Mouse (Mus musculus) liver, embryonic 14.5 days (tissue): ENCODE measurements around the gene Vmn1r233. TPM values are rescaled to one million over a fixed set of nuclear protein-coding genes. Genes with fewer than 3 reads are reported as not detected.
A peak's percentile ranks its signal among the peaks of the same experiment; 100 is the strongest.

Experiments used
- ATAC-seq: fragments of 200-750 bp; cut with Nextera tagmentation; 2 replicates; pipeline ENCODE4 v1.8.0; 2017; ENCODE audit warnings: moderate number of reproducible peaks, mild to moderate bottlenecking, moderate library complexity; ENCODE audit not compliant: insufficient read depth
- DNase-seq, 3 experiments: peaks; one replicate each; pipeline ENCODE4 v3.0.0-alpha.2; 2012 to 2013; ENCODE audit warnings: low read depth in 3 of 3, low spot score in 3 of 3
- H3K27ac ChIP-seq: fragments of 300-500 bp; sonication (generic); 2 replicates; pipeline ENCODE4 v1.5.1; 2014; ENCODE audit warnings: moderate library complexity, mild to moderate bottlenecking, control low read depth, inconsistent platforms
- H3K27me3 ChIP-seq: fragments of 300-500 bp; sonication (generic); 2 replicates; pipeline ENCODE4 v1.6.1; 2014; ENCODE audit warnings: mild to moderate bottlenecking, low read length, moderate library complexity; ENCODE audit not compliant: control insufficient read depth, insufficient read depth
- H3K36me3 ChIP-seq: fragments of 300-500 bp; sonication (generic); replicated peaks from 2 replicates; pipeline ENCODE4 v1.6.1; 2014; ENCODE audit warnings: low read depth; ENCODE audit not compliant: control insufficient read depth, insufficient read depth
- H3K4me1 ChIP-seq, 2 experiments: fragments of 200-500 bp in 1 of 2; fragments of 300-500 bp in 1 of 2; sonication (generic) in 1 of 2; replicated peaks; 2 replicates each; pipeline ENCODE4 v1.6.1; 2012 to 2014; ENCODE audit warnings: antibody characterized with exemption in 1 of 2, inconsistent platforms in 1 of 2, low read length in 1 of 2; ENCODE audit not compliant: control insufficient read depth in 2 of 2, insufficient read depth in 2 of 2
- H3K4me2 ChIP-seq: fragments of 300-500 bp; sonication (generic); 2 replicates; pipeline ENCODE4 v1.6.1; 2014; ENCODE audit warnings: low read depth, mild to moderate bottlenecking, control low read depth, moderate library complexity
- H3K4me3 ChIP-seq, 2 experiments: fragments of 200-500 bp in 1 of 2; fragments of 300-500 bp in 1 of 2; sonication (generic) in 1 of 2; 2 replicates each; pipeline ENCODE4 v1.5.1; 2012 to 2014; ENCODE audit warnings: low read depth in 2 of 2, low read length in 2 of 2, mild to moderate bottlenecking in 2 of 2, control low read depth in 1 of 2, inconsistent platforms in 1 of 2, moderate library complexity in 1 of 2; ENCODE audit not compliant: insufficient read depth in 1 of 2
- H3K9ac ChIP-seq: fragments of 300-500 bp; sonication (generic); replicated peaks from 2 replicates; pipeline ENCODE4 v1.6.1; 2014; ENCODE audit warnings: mild to moderate bottlenecking, control low read depth, moderate library complexity
- H3K9me3 ChIP-seq: fragments of 300-500 bp; sonication (generic); 2 replicates; pipeline ENCODE4 v1.6.1; 2016; ENCODE audit warnings: low read length, mixed read lengths; ENCODE audit not compliant: control insufficient read depth
- CTCF ChIP-seq: IDR thresholded peaks from 2 replicates; pipeline ENCODE4 v1.5.1; 2016; ENCODE audit warnings: antibody characterized with exemption, low read depth, control low read depth
- EP300 ChIP-seq: IDR thresholded peaks from 2 replicates; pipeline ENCODE4 v1.6.1; 2016; ENCODE audit warnings: antibody characterized with exemption, low read depth
- WGBS: fragments of 180-500 bp; shearing (Covaris S2); extraction: QIAGEN DNeasy Blood & Tissue Kit; methylation state at CpG from one replicate; pipeline ENCODE4 v1.1.7; 2014; ENCODE audit not compliant: insufficient replicate concordance; 5-methylcytosine and 5-hydroxymethylcytosine counted together
- polyA plus RNA-seq, 2 experiments: library from polyadenylated mRNA; depleted of rRNA in 1 of 2; stranded (reverse) in 1 of 2; unstranded in 1 of 2; fragments of >200 nt; fragmentation: Nextera tagmentation in 1 of 2; extraction: Ambion mirVana in 1 of 2; gene quantifications; 2 replicates each; pipeline versions ENCODE4 v1.2.1 to v1.2.3; 2012 to 2014

The Vmn1r233 gene
- polyA plus RNA-seq, 2 experiments = not detected

DNA sequence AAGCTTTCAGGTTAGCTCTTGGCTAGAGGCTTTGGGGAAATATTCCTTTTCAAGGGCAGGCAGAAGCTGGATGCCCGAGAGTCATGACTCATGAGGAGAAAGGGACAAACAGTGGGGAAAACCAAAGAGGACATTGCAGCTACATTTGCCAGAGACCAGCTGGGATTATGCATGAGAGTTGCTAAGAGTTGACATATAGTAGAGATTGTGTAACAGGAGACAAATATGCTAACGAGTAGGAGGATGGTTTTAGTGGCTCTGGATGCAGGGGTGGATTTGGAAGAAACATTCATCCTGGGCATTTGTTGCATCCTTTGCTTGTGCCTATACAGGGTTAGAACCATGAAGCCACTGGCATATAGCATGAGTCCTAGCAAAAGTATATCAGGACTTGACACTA lies 2.5 kb downstream of the Vmn1r233 start:
- TF ChIP-seq CTCF (no peak), EP300 (no peak)

DNA sequence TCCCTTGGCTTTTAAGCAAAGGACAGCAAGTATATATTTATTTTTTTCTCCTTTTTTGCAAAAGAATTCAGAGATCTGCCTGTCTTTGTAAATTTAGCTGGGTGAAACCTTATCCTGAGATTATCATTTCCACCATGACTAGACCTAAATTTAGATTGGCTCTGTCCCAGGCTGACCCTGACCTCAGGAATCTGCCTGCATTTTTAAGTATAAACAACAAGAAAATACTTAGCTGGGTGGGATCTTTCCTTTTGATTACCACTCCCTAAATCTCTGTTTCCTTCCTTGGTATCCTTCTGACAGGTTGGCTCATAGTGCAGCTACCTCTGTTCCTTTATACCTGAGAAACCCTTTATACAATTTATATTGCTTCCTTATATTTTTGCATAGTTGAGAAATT lies 29.6 kb downstream of the Vmn1r233 start:
- no peak for ATAC-seq
- Histone ChIP-seq H3K4me3 (no peak overlapping the region), H3K9ac (no peak overlapping the region), H3K27ac (no peak overlapping the region), H3K36me3 (peaks cover 52% of the 10 kb centered on the region), H3K9me3 (no peaks in the 10 kb centered on the region), H3K27me3 (no peaks in the 10 kb centered on the region), H3K4me1 (no peaks in the 10 kb centered on the region), H3K4me2 (no peak overlapping the region)
- DNase-seq = no peak
- TF ChIP-seq CTCF = no peak
- TF ChIP-seq EP300 = no peak

More for the DNA sequence above, 2.5 kb downstream of the Vmn1r233 start:
- ATAC-seq (no peak), DNase-seq (no peak)
- Histone ChIP-seq H3K27ac (no peak overlapping the region), H3K4me3 (no peak overlapping the region), H3K4me2 (no peak overlapping the region), H3K9ac (no peak overlapping the region), H3K36me3 (no peaks in the 10 kb centered on the region), H3K27me3 (no peaks in the 10 kb centered on the region), H3K9me3 (no peaks in the 10 kb centered on the region), H3K4me1 (no peaks in the 10 kb centered on the region)
- 41% methylated on average over 2 of the region's 2 CpGs for WGBS

DNA sequence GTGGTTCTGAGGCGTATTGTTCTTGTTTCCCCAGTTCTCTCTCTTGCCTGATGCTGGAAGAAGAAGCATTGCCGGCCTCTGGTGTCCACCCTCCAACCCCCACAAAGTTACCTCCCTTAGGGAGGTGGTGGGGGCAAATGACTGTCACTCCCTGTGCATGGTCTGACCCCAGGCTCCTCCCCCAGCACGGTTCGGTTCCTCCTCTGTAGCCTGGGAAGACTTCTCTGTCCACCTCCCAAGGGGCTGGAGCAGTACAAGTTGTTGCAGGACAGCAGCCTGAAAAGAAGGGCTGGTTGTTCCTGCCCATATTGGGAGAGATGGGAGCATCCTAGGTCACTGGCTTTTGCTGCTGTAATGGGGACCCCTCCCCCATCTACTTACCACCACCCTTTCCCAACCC lies 30.8 kb downstream of the Vmn1r233 start:
- no peak overlapping the region for H3K4me3 ChIP-seq
- DNase-seq (no peak), ATAC-seq (no peak)
- H3K4me2 ChIP-seq = no peak overlapping the region
- no peaks in the 10 kb centered on the region for H3K4me1 ChIP-seq
- TF ChIP-seq EP300 (no peak), CTCF (no peak)
- H3K9me3 ChIP-seq = no peaks in the 10 kb centered on the region
- peaks cover 64% of the 10 kb centered on the region for H3K36me3 ChIP-seq
- no peak overlapping the region for H3K9ac ChIP-seq
- no peak overlapping the region for H3K27ac ChIP-seq
- 78% methylated on average over 4 of the region's 4 CpGs for WGBS
- no peaks in the 10 kb centered on the region for H3K27me3 ChIP-seq

DNA sequence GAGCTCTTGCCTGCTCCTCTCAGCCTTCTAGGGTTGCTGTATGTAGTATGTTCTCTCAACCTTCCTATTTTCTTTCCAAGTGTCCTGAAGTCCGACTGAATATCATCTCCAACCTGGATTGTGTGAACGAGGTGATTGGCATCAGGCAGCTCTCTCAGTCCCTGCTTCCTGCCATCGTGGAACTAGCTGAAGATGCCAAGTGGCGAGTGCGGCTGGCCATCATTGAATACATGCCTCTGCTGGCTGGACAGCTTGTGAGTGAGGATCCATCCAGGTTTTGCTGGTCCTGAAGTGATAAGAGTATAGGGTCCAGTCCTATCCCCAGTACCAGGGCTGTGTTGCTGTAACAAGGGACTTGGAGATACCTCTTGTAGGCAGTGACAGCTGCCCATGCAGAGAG lies 35.9 kb downstream of the Vmn1r233 start:
- no peak for DNase-seq
- Histone ChIP-seq H3K36me3 (peaks cover 95% of the 10 kb centered on the region), H3K27me3 (no peaks in the 10 kb centered on the region), H3K4me3 (no peak overlapping the region), H3K9me3 (no peaks in the 10 kb centered on the region), H3K9ac (no peak overlapping the region), H3K4me1 (no peaks in the 10 kb centered on the region), H3K4me2 (no peak overlapping the region), H3K27ac (no peak overlapping the region)
- 84% methylated on average over 5 of the region's 5 CpGs for WGBS
- no peak for ATAC-seq
- TF ChIP-seq EP300 = no peak
- TF ChIP-seq CTCF = no peak

DNA sequence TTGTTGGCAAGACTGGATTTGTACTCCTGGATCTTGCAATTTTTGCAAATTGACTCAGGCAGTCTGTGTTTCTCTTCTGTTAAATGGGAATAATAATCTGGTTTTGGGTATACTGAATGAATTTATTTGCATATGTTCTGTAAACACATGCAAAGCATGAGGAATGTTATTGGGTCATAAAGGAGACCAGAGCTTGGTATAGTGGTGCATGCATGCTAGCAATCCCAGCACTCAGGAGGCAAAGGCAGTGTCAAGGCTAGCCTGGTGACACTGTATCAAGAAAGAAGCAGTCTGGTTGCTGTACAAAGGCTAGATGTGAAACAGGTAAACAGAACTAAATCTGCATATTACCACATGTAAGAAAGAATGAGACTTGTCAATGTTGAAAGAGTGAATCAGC lies 49.6 kb downstream of the Vmn1r233 start:
- Histone ChIP-seq H3K4me2 (peak overlapping the region; percentile 90), H3K9ac (peak overlapping the region; percentile 87), H3K36me3 (peaks cover 3% of the 10 kb centered on the region; the same call in 1 of the 2 replicates), H3K4me1 (peaks cover 10 to 17% of the 10 kb centered on the region in 2 experiments), H3K9me3 (no peaks in the 10 kb centered on the region), H3K4me3 (peak overlapping the region; percentile 91 to 94), H3K27me3 (no peaks in the 10 kb centered on the region; the same call in 1 of the 2 replicates), H3K27ac (no peak overlapping the region)
- DNase-seq = peak in 1 of 3 experiments; percentile 3
- no peak for TF ChIP-seq CTCF
- TF ChIP-seq EP300 = no peak
- no peak for ATAC-seq
